Mouse (Mus musculus) adrenal gland, adult 2 months (tissue): ENCODE results near the gene Zzz3. TPM values are rescaled to one million over a fixed set of nuclear protein-coding genes. Genes with fewer than 3 reads are reported as not detected.
A peak's percentile ranks its signal among the peaks of the same experiment; 100 is the strongest.

Experiments used
- DNase-seq: peaks from one replicate; pipeline ENCODE4 v3.0.0; 2021
- polyA plus RNA-seq: library from polyadenylated mRNA; depleted of rRNA; stranded (reverse); fragments of >200 nt; gene quantifications from 2 replicates; pipeline ENCODE4 v1.2.3, GENCODE M21; 2012
- total RNA-seq, 2 experiments: library from RNA; stranded (reverse); gene quantifications; 2 replicates each; pipeline ENCODE4 v1.2.3; 2021

Gene Zzz3
- total and polyA plus RNA-seq, 3 experiments: 12.5 to 35.5 (median 30.1) TPM

DNA sequence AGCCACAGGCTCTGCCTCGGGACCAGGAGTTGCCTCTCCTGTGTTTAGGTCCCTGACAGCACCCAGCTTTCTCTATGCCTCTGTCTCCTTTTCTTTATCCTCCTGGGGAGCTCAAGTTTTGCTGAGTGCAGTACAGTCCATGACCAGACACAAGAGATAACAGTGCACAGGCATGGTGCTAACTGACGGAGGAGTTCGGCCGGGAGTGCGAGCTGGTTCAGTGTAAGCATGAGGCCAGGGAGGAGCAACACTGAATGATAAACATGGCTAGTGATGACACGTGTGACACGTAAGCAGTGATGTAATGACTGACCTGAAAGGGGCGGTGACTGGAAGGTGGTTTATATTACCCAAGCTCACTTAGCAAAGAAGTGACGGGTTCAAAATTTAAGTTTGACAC, 71.6 kb downstream of the Zzz3 start:
- DNase-seq: no peak

GRCm38 (mm10) chr3:152467312-152467711, 72.0 kb downstream of the Zzz3 start:
- DNase-seq: no peak

GRCm38 (mm10) chr3:152468032-152468431, 72.8 kb downstream of the Zzz3 start:
- DNase-seq: no peak

GRCm38 (mm10) chr3:152468569-152469041, 73.3 kb downstream of the Zzz3 start:
- DNase-seq: no peak

- peak; percentile 19 for DNase-seq
Measured at GRCm38 (mm10) chr3:152469423-152470200, 74.3 kb downstream of the Zzz3 start.

DNA sequence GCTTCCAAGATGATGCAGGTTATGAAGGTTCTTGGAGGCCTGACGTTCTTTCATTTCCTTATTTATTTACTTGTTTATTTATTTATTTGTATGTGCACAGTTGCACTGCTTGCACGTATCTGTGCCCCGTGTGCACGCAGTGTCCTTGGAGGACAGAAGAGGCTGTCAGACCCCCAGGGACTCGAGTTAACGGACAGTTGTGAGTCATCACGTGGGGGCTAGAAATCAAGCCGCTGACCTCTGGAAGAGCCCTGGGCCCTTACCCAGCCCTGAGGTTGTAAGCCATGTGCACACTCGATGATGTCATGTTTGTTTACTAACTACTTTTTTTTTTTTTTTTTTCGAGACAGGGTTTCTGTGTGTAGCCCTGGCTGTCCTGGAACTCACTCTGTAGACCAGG, 75.1 kb downstream of the Zzz3 start:
- DNase-seq: peak; percentile 35

DNA sequence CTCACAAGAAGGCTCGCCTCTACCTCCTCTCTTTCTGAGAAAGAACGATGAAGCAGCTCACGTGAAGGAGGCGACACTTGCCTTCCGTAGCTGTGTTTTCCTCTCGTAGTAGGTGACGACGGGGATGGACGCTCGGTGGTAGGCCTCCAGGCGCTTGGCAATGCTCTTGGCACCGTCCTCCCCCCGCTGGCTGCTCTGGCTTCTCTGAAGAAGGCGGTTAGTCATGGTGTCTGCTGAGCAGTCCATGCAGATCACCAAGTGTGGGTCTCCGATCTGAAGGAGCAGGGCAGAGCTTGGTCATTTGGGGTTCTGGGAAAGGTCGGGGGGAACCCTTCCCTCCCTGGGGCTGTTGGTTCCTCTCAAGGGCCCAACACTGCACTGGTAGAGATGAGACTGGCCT, 77.4 kb downstream of the Zzz3 start:
- DNase-seq: no peak

- DNase-seq: peak; percentile 58
Measured at GRCm38 (mm10) chr3:152474582-152475277, 79.5 kb downstream of the Zzz3 start.

- DNase-seq: no peak
Measured at GRCm38 (mm10) chr3:152475278-152475669, 80.0 kb downstream of the Zzz3 start.

DNA sequence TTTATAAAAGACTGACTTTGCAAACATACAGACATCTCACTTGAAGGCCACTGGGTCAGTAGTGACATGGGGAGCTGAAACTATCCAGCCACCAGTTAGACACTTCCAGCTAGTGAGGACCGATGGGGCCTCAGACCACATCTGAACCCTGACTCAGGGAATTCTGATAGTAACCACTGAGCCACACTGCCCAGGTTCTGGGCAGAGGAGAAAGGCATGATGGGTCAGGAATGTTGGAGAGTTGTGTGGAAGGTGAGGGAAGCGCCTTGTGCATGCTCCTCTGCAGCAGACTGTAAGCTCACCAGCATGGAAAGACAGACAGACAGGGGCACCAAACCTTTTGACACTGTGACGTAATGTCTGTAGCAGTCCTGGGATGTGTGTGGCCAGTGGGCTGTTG, 80.6 kb downstream of the Zzz3 start:
- no peak for DNase-seq

DNA sequence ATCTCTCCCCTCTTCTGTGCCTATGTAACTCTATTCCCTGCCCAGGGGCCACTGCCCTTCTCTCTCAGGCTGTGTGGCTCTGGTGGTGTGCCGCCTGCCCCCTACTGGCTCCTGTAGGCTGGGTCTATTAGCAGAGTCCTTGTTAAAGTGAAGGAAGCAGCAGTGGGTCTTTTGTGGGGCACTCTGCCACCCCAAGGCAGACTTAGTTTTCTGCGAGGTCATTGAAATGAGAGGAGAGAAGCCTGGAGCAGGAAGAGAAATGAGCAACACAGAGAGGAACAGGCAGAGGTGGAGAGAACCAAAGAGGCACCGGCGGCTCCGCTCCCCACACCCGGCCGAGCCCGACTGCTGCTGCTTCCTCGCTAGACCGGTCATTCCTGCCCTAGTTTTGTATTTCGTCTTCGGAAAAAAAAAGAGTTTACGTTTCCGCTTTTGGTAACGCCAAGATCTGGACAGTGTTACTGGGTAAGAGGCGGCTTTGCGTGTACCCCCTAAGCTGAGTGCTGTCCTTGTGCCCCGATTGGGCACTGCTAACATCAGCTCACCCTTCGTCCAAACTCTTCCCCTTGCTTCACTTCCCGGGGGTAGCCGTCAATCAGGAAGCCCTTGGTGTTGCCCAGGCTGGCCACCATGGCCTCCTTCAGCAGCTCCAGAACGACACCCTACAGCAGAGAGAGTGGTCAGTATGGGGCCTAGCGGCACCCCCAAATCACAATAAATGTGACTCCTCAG, 82.7 kb downstream of the Zzz3 start:
- DNase-seq: peak; percentile 76

- peak; percentile 65 for DNase-seq
Measured at GRCm38 (mm10) chr3:152478599-152479435, 83.5 kb downstream of the Zzz3 start.

GRCm38 (mm10) chr3:152480336-152480735, 85.1 kb downstream of the Zzz3 start:
- DNase-seq: no peak

DNA sequence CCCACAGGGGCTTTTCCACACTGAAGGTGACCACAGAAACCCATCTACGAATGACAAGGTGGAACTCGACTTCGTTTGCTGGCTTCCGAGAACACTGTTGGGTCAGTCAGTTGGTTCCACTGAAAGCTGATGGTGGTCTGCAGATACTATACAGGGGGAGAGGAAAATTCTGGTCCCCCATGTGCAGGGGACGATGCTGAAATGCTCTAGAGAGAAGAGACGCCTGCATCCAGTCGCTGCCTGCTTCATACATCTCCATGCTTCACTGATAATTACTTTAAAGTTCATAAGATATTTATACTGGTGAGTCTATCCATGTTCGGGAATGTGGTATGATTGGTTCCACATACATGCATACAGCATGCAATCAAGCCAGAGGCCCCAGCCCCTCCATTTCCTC, 86.9 kb downstream of the Zzz3 start:
- DNase-seq: no peak

GRCm38 (mm10) chr3:152483800-152484199, 88.5 kb downstream of the Zzz3 start:
- no peak for DNase-seq

DNA sequence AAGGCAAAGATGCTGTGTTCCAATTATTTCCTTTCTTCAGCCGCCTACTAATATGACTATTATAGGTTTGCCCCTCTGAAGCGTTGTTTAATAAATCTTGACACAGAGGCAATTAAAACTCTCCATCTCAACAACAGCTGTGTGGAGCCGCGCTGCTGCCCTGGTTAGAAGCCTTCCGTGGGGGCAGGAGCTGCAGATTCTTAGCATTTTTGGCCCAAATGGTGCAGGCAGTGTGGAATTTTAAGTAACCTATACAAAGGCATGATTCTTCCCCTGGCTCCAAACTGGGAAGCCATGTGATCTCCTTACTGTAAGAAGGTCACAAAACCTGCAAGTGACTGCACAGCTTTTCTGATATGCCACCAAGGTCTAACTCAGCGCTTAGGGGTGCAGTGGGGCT, 88.9 kb downstream of the Zzz3 start:
- no peak for DNase-seq

GRCm38 (mm10) chr3:152488964-152489363, 93.7 kb downstream of the Zzz3 start:
- DNase-seq: no peak

DNA sequence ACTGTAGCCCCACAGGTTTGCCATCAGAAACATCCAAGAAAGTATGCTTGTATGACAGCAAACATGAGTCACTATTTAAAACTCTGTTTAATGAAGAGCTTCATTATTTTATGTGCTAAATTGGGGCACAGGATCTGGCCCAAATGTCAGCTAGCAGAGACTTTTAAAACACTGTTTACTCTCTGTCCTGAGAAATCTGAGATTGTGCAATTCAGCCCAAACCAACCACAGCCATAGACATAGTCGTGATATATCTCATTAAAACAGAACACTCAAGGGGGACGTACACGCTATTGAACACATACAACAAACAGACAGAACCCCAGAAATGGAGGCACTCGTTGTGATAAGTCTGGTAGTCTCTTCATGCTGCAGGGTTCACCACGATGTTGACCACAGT, 95.2 kb downstream of the Zzz3 start:
- no peak for DNase-seq

GRCm38 (mm10) chr3:152492241-152492640, 97.0 kb downstream of the Zzz3 start:
- DNase-seq: no peak

GRCm38 (mm10) chr3:152493813-152494212, 98.5 kb downstream of the Zzz3 start:
- DNase-seq: no peak

DNA sequence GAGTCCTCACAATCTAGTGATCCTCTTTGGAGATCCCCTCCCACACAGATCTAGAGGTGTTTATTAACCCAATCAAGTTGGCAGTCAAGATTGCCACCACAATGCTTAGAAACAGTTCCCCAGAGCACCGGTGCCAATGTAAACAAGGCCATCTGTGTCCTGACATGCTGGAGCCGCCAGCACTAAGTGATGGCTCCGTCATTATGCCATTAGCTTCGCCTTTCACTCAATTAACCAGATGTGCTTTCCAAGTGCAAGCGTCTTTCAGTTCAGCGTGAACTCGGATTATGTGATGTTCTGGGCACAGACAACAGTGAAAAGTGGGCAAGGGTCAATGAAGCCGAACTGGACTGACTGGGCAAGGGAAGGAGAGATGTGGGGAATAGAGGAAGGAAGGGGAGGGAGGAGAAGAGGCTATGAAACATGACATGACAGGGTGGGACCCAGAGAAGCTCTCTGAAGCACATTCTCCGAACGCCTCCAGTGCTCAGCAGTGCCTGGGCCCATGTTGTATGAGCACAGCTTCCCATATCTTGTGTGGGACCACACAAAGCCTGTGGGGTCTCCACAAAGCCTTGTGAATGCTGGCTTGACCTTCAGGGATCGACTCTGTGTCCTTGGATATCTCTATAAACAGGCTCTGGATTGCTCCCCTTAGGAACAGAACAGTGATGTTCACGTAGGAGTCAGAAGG, 99.5 kb downstream of the Zzz3 start:
- no peak for DNase-seq
